ENCODE assay signal across 19 mouse cellular contexts in the genomic region with DNA sequence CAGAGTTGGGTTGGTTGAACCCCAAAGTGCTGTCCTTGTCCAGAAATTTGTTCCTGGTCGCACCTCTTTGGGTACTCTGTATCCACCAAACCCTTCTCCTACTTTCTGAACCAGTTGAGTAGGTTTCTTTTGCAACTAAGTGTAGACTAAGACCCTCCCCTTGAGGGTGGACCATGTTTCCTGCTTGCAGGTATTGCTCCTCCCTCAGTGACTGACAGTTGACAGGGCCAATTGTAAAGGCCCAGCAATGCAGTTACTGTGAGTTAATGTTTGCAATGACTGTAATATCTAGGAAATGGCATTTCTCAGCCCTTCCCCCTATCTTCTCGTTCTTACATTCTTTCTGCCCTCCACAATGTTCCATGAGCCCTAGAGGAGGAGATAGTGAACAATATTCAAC. TPM values are rescaled to one million over a fixed set of nuclear protein-coding genes. Genes with fewer than 3 reads are reported as not detected.
A peak's percentile ranks its signal among the peaks of the same experiment; 100 is the strongest.
DNase-seq lines count a peak whose midpoint lies in the region; ATAC-seq lines count a peak whose summit lies in the region.
"Had no signal": no experiment of that assay in that cellular context is flagged by ENCODE, and none has a peak within 500 bp of the region (broad histone marks: within the 10 kb centered on the region; RNA-seq: fewer than 3 reads in every experiment).

No protein-coding gene starts in this region.

- ATAC-seq in CD4-positive, CD25-positive, alpha-beta regulatory T cell, adult 4 months, result peak; percentile 61
- ATAC-seq: forebrain, embryonic 13.5 days; midbrain, embryonic 16.5 days had no signal

- peak; percentile 39 for DNase-seq in lung, postnatal 10 days
- no peak for DNase-seq in lung, postnatal 14 days
- DNase-seq in T-cell, adult 2 months (ENCODE audit: low spot score), result peak; percentile 21
- DNase-seq in lung, postnatal 4 days, result peak; percentile 26 to 39
- no peak for DNase-seq in frontal cortex, postnatal 10 days (ENCODE audit: low spot score in 2 of 2)
- no peak for DNase-seq in kidney, adult 18-20 months
- no peak for DNase-seq in right cerebral cortex, adult 18-20 months
- DNase-seq: adrenal gland, adult 2 months; cerebellum, adult 2 months; gastrocnemius, postnatal 25 days; kidney, adult 9 months; right cerebral cortex, postnatal 4 days had no signal

RNA-seq across cellular contexts. Expression of a gene that starts 20.5 kb away (rescaled TPM):
- 1 to 10 TPM; 1.2 to 2.3 TPM for polyA plus RNA-seq in CD4-positive, CD25-positive, alpha-beta regulatory T cell, adult 4 months (2017; shearing (Covaris generic))
- polyA plus RNA-seq: adrenal gland, adult 2 months; forebrain, embryonic 13.5 days; heart, embryonic 16.5 days; hindbrain, embryonic 10.5 days; limb, embryonic 11.5 days; liver, embryonic 11.5 days; midbrain, embryonic 16.5 days had no signal

RNA-seq across cellular contexts. Expression of a gene that starts 34.2 kb away (rescaled TPM):
- polyA plus RNA-seq in CD4-positive, CD25-positive, alpha-beta regulatory T cell, adult 4 months (2017; shearing (Covaris generic)), result 100 to 1,000 TPM; 116 to 132 TPM

Comparison
In these comparisons a context has a peak if more than half of its experiments do, and no peak if none do; other contexts are left out.
1. DNase-seq: peak in lung, postnatal 10 days (single experiment), T-cell, adult 2 months (single experiment) and lung, postnatal 4 days (2 of 2); none in lung, postnatal 14 days (single experiment), frontal cortex, postnatal 10 days (0 of 2), kidney, adult 18-20 months (single experiment) and right cerebral cortex, adult 18-20 months (single experiment).